Mouse (Mus musculus) neural tube, embryonic 11.5 days (tissue): ENCODE results near the gene Chd1. TPM values are rescaled to one million over a fixed set of nuclear protein-coding genes. Genes with fewer than 3 reads are reported as not detected.
"Not testable (repeated sequence)": the region's sequence is repeated elsewhere in the genome, so short reads cannot be mapped to it uniquely, and the experiment has no call there.

Experiments used
- ATAC-seq: fragments of 200-750 bp; cut with Nextera tagmentation; 2 replicates; pipeline ENCODE4 v1.8.0; 2017; ENCODE audit warnings: moderate number of reproducible peaks, mild to moderate bottlenecking, moderate TSS enrichment, moderate library complexity; ENCODE audit not compliant: insufficient read depth, low FRiP score, low TSS enrichment
- DNase-seq: peaks from one replicate; pipeline ENCODE4 v3.0.0-alpha.2; 2015; ENCODE audit warnings: low spot score
- H3K27ac ChIP-seq: fragments of 300-500 bp; sonication (generic); 2 replicates; pipeline ENCODE4 v1.5.1; 2014; ENCODE audit warnings: low read depth, mild to moderate bottlenecking, low read length
- H3K27me3 ChIP-seq: fragments of 300-500 bp; sonication (generic); 2 replicates; pipeline ENCODE4 v1.6.1; 2014; ENCODE audit warnings: mild to moderate bottlenecking, low read length, mixed read lengths; ENCODE audit not compliant: control insufficient read depth, insufficient read depth
- H3K36me3 ChIP-seq: fragments of 300-500 bp; sonication (generic); 2 replicates; pipeline ENCODE4 v1.6.1; 2014; ENCODE audit warnings: mild to moderate bottlenecking, low read length, moderate library complexity, mixed read lengths; ENCODE audit not compliant: control insufficient read depth, insufficient read depth
- H3K4me1 ChIP-seq: fragments of 300-500 bp; sonication (generic); 2 replicates; pipeline ENCODE4 v1.6.1; 2014; ENCODE audit warnings: low read length, mixed read lengths; ENCODE audit not compliant: control insufficient read depth, insufficient read depth
- H3K4me2 ChIP-seq: fragments of 300-500 bp; sonication (generic); 2 replicates; pipeline ENCODE4 v1.6.1; 2014; ENCODE audit warnings: low read depth, mild to moderate bottlenecking, moderate library complexity
- H3K4me3 ChIP-seq: fragments of 300-500 bp; sonication (generic); 2 replicates; pipeline ENCODE4 v1.5.1; 2014; ENCODE audit warnings: low read depth, low read length
- H3K9ac ChIP-seq: fragments of 300-500 bp; sonication (generic); 2 replicates; pipeline ENCODE4 v1.6.1; 2014; ENCODE audit warnings: mild to moderate bottlenecking, low read length
- H3K9me3 ChIP-seq: fragments of 300-500 bp; sonication (generic); 2 replicates; pipeline ENCODE4 v1.6.1; 2016; ENCODE audit warnings: low read length; ENCODE audit not compliant: control insufficient read depth
- WGBS: fragments of 180-500 bp; shearing (Covaris S2); extraction: QIAGEN DNeasy Blood & Tissue Kit; methylation state at CpG from one replicate; pipeline ENCODE4 v1.1.7; 2014; 5-methylcytosine and 5-hydroxymethylcytosine counted together
- polyA plus RNA-seq: library from polyadenylated mRNA; unstranded; fragments of >200 nt; fragmentation: Nextera tagmentation; extraction: Ambion mirVana; gene quantifications from 2 replicates; pipeline ENCODE4 v1.2.1, GENCODE M21; 2014

Chd1 gene
- polyA plus RNA-seq, 1 experiment from 2014 or later: 38.8 TPM

- H3K9ac ChIP-seq: no peak overlapping the region
- DNase-seq (no peak), ATAC-seq (no peak)
- no peak overlapping the region for H3K4me3 ChIP-seq
- peaks cover 14% of the 10 kb centered on the region for H3K36me3 ChIP-seq
- H3K9me3 ChIP-seq: no peaks in the 10 kb centered on the region
- WGBS: 94% methylated on average over 6 of the region's 6 CpGs
- no peak overlapping the region for H3K27ac ChIP-seq
- no peaks in the 10 kb centered on the region for H3K27me3 ChIP-seq
- H3K4me1 ChIP-seq: no peaks in the 10 kb centered on the region
- H3K4me2 ChIP-seq: no peak overlapping the region
Observed at GRCm38 (mm10) chr17:15748022-15748421, 43.3 kb downstream of the Chd1 start.

GRCm38 (mm10) chr17:15751264-15751663 lies 46.5 kb downstream of the Chd1 start:
- not testable (repeated sequence) for H3K9ac ChIP-seq, H3K4me2 ChIP-seq, H3K4me3 ChIP-seq, H3K27ac ChIP-seq, DNase-seq, H3K27me3 ChIP-seq, H3K4me1 ChIP-seq, ATAC-seq, H3K9me3 ChIP-seq
- 93% methylated on average over 5 of the region's 5 CpGs for WGBS
- peaks cover 17% of the 10 kb centered on the region for H3K36me3 ChIP-seq

GRCm38 (mm10) chr17:15761191-15761590 lies 56.4 kb downstream of the Chd1 start:
- Histone ChIP-seq H3K9ac (no peak overlapping the region), H3K36me3 (peaks cover 12% of the 10 kb centered on the region), H3K27me3 (no peaks in the 10 kb centered on the region), H3K4me2 (no peak overlapping the region), H3K4me1 (no peaks in the 10 kb centered on the region), H3K4me3 (no peak overlapping the region), H3K9me3 (no peaks in the 10 kb centered on the region), H3K27ac (no peak overlapping the region)
- DNase-seq (no peak), ATAC-seq (no peak)
- 94% methylated on average over 8 of the region's 8 CpGs for WGBS

GRCm38 (mm10) chr17:15769081-15769724 lies 64.4 kb downstream of the Chd1 start:
- Histone ChIP-seq H3K4me3 (no peak overlapping the region), H3K9ac (no peak overlapping the region), H3K4me2 (no peak overlapping the region), H3K4me1 (no peaks in the 10 kb centered on the region), H3K27me3 (no peaks in the 10 kb centered on the region), H3K27ac (no peak overlapping the region), H3K9me3 (no peaks in the 10 kb centered on the region), H3K36me3 (peaks cover 11% of the 10 kb centered on the region)
- ATAC-seq: no peak
- no peak for DNase-seq
- WGBS: 91% methylated on average over 7 of the region's 7 CpGs

GRCm38 (mm10) chr17:15773956-15774355 lies 69.2 kb downstream of the Chd1 start:
- Histone ChIP-seq H3K4me3 (no peak overlapping the region), H3K4me2 (no peak overlapping the region), H3K9ac (no peak overlapping the region), H3K27me3 (no peaks in the 10 kb centered on the region), H3K27ac (no peak overlapping the region), H3K36me3 (peaks cover 2% of the 10 kb centered on the region; the same call in 1 of the 2 replicates), H3K4me1 (no peaks in the 10 kb centered on the region), H3K9me3 (no peaks in the 10 kb centered on the region)
- WGBS: 85% methylated on average over 6 of the region's 6 CpGs
- no peak for ATAC-seq
- no peak for DNase-seq

- 88% methylated on average over 5 of the region's 5 CpGs for WGBS
- no peak overlapping the region for H3K27ac ChIP-seq
- H3K9me3 ChIP-seq: no peaks in the 10 kb centered on the region
- no peaks in the 10 kb centered on the region for H3K4me1 ChIP-seq
- no peak overlapping the region for H3K4me2 ChIP-seq
- H3K27me3 ChIP-seq: no peaks in the 10 kb centered on the region
- no peak overlapping the region for H3K4me3 ChIP-seq
- no peak overlapping the region for H3K9ac ChIP-seq
- peaks cover 2% of the 10 kb centered on the region; the same call in 1 of the 2 replicates for H3K36me3 ChIP-seq
- DNase-seq (no peak), ATAC-seq (no peak)
Observed at GRCm38 (mm10) chr17:15774565-15775215, 69.9 kb downstream of the Chd1 start.

GRCm38 (mm10) chr17:15776349-15776748 lies 71.6 kb downstream of the Chd1 start:
- H3K9me3 ChIP-seq: no peaks in the 10 kb centered on the region
- no peak overlapping the region for H3K4me3 ChIP-seq
- no peaks in the 10 kb centered on the region for H3K4me1 ChIP-seq
- no peak for ATAC-seq
- no peaks in the 10 kb centered on the region for H3K27me3 ChIP-seq
- H3K36me3 ChIP-seq: no peaks in the 10 kb centered on the region
- H3K9ac ChIP-seq: no peak overlapping the region
- no peak for DNase-seq
- H3K4me2 ChIP-seq: no peak overlapping the region
- no peak overlapping the region for H3K27ac ChIP-seq
- WGBS: 69% methylated on average over 5 of the region's 5 CpGs

- H3K4me3 ChIP-seq: no peak overlapping the region
- no peaks in the 10 kb centered on the region for H3K27me3 ChIP-seq
- ATAC-seq: no peak
- 83% methylated on average over 6 of the region's 6 CpGs for WGBS
- no peak overlapping the region for H3K4me2 ChIP-seq
- DNase-seq: no peak
- H3K9ac ChIP-seq: no peak overlapping the region
- no peaks in the 10 kb centered on the region for H3K4me1 ChIP-seq
- H3K9me3 ChIP-seq: no peaks in the 10 kb centered on the region
- H3K36me3 ChIP-seq: no peaks in the 10 kb centered on the region
- H3K27ac ChIP-seq: no peak overlapping the region
Observed at GRCm38 (mm10) chr17:15777979-15778378, 73.2 kb downstream of the Chd1 start.

GRCm38 (mm10) chr17:15787036-15787435 lies 82.3 kb downstream of the Chd1 start:
- DNase-seq (peak; percentile 39), ATAC-seq (no peak)
- Histone ChIP-seq H3K4me3 (no peak overlapping the region), H3K9ac (no peak overlapping the region), H3K4me1 (no peaks in the 10 kb centered on the region), H3K36me3 (no peaks in the 10 kb centered on the region), H3K9me3 (no peaks in the 10 kb centered on the region), H3K4me2 (no peak overlapping the region), H3K27me3 (no peaks in the 10 kb centered on the region), H3K27ac (no peak overlapping the region)
- WGBS: 36% methylated on average over 3 of the region's 3 CpGs
